Mouse (Mus musculus) ES-CJ7 (cell line): ENCODE data around the gene Tmem37.

Source experiments
- DNase-seq: peaks from one replicate; pipeline ENCODE4 v3.0.0; 2011; ENCODE audit warnings: low read depth, low spot score

The Tmem37 gene

GRCm38 (mm10) chr1:120093482-120094134 lies 19.7 kb upstream of the Tmem37 start:
- peak; percentile 92 for DNase-seq

DNA sequence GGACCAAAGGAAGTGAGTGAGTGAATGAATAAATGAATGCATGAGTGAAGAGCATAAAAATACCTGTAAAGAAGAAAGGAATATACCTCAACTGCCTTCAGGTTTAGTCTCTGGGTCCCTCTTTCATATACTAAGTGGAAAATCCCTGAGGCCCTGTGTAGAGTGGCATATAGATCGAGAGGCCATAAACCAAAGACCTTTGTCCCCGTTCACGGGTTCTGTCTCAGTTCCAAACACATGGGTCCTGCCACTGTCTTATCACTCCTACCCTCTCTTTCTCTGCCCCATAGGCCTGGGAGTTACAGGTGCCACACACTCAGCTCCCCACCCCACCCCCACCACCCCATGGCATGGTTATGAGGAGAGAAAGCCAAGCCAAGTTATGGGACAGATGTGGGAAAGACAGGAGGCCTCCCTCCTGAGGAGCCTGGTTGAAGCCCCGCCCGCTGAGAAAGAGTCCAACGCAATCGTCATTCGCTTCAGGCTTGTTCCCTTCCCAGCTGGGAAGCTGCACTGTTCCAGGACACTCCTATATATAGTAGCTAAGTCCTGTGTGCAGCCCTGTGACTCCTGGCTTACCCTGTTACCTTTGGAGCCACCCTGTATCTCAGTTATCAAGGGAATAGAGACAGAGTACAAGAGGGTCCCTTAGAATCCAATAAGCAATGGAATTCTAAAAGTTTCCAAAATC lies 17.2 kb upstream of the Tmem37 start:
- DNase-seq = no peak

DNA sequence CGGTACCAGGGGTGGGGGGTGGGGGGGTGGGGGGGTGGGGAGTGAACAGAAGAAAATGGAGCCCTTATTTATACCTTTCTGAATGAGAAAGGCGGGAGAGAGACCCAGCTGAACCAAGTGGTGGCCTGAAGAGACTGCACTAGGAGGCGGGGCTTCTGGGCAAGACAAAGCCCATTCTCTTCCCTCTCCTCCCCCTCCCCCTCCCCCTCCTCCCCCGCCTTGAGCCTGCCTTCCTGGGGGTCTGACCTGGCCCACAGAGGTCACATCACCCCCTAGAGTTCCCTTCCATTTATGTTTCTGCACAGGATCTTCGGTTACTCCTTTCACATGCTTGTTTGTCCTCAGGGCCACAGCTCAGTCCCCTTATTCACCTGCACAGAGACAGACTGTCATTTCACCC lies 15.3 kb upstream of the Tmem37 start:
- DNase-seq = peak; percentile 87

- DNase-seq = peak; percentile 89
These were observed 12.8 kb upstream of the Tmem37 start for GRCm38 (mm10) chr1:120086644-120087043.

- peak; percentile 91 for DNase-seq
These were observed 11.8 kb upstream of the Tmem37 start for GRCm38 (mm10) chr1:120085696-120086095.

- no peak for DNase-seq
These were observed 10.1 kb upstream of the Tmem37 start for GRCm38 (mm10) chr1:120083921-120084517.

DNA sequence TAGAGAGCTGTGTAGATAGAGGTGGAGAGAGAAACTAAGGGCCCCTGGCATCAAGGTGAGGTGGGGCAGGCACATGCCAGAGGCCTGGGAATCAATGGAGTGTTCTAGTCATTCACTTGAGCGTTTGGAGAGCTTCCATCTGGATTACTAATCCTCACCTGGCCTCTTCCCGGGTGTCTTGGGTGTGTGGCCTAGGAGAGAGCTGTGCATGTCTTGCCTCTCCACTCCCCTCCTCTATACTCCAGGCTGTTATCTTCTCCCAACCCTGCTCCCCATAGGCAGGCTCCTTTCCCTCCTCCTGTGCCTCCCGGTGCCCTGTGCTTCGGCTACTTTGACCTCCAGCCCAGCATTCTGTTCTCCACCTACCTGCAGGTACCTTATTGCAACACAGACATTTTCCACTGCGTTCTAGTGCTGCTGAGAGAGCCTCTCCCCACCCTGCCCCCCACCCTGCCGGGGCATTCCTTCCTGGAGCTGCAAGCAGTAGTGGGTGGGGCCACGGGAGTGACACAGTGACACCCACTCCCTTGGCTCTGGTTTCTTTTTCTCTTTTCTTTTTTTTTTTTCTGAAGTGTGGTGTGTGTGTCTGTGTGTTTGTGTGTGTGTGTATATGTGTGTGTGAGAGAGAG lies 9.2 kb upstream of the Tmem37 start:
- DNase-seq = peak; percentile 78

DNA sequence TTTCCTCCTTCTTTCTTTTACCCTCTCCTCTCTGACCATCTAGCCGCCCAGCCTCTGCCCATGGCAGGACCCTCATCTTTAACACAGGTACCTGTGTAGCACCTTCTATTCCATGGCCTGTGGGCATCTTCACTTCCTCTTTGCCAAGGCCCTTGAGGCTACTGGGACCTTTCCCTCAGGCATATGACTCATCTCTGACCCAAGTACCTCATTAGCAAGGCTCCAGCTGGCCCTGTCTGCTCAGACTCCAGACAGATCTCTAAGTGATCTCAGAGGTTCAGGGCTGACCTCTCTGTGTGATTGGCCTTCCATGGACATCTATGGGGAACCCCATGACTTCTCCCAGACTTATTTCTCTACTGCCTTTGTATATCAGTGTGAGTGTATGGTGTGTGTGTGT lies 6.8 kb upstream of the Tmem37 start:
- DNase-seq = no peak

DNA sequence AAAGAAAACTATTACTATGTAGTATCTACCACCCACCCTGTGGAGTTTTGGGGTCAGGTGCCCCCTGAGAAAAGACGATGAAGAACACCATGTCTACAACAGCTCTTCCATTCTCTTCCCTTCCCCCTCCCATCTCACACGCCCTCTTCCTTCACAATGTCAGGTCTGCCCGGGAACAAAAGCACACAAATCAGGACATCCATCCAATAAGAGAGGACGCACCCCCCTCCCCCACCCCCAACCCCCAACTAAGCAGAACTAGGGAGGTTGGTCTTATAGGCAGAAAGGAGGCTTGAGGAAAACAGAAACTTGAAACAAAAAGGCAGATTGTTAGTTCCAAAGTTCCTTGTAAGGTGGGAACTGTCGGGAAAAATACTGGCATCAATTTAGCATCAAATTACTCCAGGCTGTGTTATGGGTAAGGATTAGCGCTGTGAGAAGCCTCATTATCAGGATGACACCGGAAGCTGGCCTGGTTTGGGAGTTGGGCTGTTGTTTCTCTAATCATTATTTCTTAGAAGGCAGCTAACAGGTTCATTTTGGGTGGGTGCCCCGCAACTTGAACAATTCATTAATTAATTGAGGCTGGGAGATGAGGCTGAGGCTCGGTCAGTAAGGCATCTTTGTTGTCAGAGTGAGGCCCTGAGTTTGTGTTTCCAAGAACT lies 4.0 kb upstream of the Tmem37 start:
- peak; percentile 86 for DNase-seq

DNA sequence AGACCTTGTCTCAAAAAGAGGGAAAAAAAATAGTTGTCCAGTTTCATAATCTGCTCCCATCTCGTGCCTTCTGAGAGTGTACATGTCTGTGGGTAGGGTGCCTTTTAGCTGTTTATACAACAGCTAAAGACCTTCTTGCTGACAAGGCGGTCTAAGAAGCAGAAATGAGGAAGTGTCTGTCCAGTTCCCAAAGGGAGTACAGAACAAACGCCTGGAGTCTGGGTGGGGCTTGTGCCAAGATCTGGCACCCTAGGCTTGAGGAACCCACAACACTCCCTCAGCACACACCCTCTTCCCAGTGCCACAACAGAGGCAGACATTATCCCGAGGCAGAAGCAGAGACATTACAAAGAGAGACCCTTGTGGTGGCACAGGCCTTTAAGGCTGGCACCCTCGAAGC lies 1.6 kb upstream of the Tmem37 start:
- DNase-seq = no peak

DNA sequence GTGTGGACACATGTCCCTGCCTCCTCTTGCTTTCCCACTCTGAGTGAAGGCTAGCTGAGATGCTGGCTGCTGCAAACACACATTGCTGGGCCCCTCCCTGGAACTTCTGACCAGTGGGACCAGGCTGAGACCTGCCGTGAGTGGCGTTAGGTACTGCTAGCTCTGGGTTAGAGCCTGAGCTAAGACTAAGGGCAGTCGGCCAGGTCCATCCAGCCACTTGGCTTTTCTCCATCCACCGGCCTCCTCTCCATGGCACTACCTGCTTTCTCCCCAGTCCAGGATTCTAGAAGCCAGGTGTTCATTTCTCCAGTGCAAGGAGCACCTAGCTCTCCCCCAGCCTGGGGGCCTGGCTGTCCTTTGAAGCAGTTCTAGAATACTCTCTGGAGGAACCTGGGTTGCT lies 1.1 kb upstream of the Tmem37 start:
- DNase-seq = no peak

DNA sequence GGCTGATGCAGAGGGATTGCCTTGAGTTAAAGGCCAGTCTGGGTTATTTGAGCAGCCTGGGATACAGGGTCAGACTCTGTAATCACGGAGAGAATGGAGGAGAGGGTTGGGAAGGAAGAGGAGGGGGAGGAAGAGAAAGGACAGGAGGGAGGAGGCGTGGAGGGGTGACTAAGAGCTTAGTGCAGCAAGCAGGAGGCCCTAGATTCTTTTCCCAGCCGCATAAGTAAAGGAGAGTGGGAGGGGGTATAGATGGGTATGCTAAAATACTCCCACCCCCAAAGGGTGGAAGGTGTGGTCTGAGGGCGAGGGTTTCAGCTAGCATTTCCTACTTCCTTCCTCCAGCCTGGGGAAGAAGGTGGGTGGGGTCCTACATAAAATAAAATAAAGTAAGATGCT lies 431 bp upstream of the Tmem37 start:
- DNase-seq = peak; percentile 73

- no peak for DNase-seq
These were observed 974 bp downstream of the Tmem37 start for GRCm38 (mm10) chr1:120072900-120073299.

- DNase-seq = no peak
These were observed 2.7 kb downstream of the Tmem37 start for GRCm38 (mm10) chr1:120071133-120071532.

DNA sequence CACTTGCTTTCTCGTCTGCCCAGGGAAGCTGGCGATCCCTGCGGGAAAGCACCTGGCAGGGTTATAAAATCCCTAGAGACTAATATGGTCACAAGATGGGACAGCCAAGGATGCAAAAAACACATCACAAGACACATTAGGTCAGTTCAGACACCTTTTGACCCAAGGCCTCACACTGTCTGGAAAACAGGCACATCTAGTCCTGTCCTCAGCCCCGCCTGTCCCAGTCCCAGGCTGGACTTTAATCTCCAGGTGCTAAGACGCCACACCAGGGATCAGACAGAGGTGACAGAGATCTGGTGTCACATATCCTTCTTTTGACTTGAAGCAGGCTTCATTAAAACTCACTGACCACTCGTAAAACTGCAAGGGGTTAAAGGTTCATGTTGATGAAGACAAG lies 3.7 kb downstream of the Tmem37 start:
- no peak for DNase-seq

GRCm38 (mm10) chr1:120069120-120069519 lies 4.8 kb downstream of the Tmem37 start:
- no peak for DNase-seq

DNA sequence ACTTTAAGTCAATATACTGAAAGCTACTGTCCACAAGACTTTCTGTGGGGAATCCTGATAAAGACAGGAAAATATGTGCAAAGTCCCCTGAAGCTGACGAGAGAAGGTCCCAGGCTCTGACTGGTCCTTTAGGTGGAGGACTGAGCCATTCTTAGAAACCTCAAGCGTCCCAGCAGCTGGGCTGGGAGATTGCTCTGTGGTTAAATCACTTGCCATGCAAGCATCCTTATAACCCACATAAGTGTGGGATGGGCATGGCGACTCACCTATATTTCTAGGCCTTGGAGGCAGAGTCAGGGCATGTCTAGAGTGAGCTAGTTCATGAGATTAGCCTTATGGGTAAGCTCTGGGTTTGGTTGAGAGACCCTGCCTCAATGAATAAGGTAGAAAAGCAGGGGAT lies 7.2 kb downstream of the Tmem37 start:
- DNase-seq = no peak

GRCm38 (mm10) chr1:120066159-120066558 lies 7.7 kb downstream of the Tmem37 start:
- DNase-seq = no peak

DNA sequence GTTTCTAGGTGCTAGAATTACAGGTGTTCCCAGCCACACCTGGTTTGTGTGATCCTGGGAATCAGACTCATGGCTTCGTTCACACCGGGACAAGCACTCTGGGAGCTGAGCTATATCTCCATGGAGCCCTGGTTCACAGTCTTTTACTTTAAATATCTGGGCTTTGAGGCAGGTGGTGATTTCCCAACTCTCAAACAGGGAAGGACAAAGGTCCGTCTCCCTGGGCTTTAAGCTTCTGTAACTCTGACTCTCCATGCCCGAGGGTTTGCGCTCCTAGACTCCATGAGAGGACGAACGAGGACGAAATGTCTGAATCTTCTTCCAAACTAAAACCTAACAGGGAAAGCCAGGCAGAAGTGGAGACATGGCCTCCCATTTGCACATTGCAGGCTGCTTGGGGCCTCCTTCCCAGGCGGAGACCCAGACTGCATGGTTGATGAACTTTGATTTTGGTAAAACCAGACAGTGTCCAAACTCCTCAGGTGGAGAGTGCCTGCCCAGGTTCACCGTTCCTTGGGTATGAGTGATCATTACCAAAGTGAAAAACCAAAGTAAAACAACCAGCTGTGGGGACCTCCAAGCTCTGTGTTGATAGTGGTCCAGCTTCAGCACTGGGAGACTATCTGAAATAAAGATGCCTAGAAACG lies 9.7 kb downstream of the Tmem37 start:
- no peak for DNase-seq

GRCm38 (mm10) chr1:120062231-120062630 lies 11.6 kb downstream of the Tmem37 start:
- DNase-seq = no peak

GRCm38 (mm10) chr1:120060687-120061086 lies 13.2 kb downstream of the Tmem37 start:
- DNase-seq = no peak
